Mouse (Mus musculus) heart, postnatal 0 days (tissue): ENCODE measurements at regions not wholly inside any gene's neighbourhood (a gene's known extent, or its start where the extent isn't known, plus 50 kb on each side); places are given as distances from the start of the nearest gene placed in this dataset.

Experiments used
- CTCF ChIP-seq: IDR thresholded peaks from 2 replicates; pipeline ENCODE4 v1.5.1; 2016; ENCODE audit warnings: antibody characterized with exemption, control low read depth, low read depth
- EP300 ChIP-seq: IDR thresholded peaks from 2 replicates; pipeline ENCODE4 v1.6.1; 2016; ENCODE audit warnings: antibody characterized with exemption, low read depth

DNA sequence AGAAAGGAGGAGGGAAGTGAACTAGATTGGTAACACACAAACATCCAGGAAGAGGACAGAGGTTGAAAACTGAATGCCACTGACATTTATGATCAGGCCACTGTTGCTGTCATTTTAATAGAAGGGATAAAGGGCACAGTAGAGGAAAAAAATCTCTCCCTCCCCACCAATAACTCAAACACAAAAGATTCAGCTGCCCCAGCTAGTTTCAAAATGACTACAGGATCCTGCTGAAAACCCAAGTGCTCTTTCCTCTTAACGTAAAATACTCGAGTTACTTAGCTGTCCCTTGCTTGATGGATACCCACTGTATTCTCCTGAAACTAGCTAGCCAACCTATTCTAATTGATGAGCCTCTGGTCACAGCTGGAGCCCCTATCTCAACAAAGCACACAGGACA lies 211.7 kb downstream of the Rps29 start:
- TF ChIP-seq EP300 (no peak), CTCF (no peak)
